Mouse (Mus musculus) kidney, adult 2 months (tissue): Measurements from ENCODE around the gene Tmed2. TPM values are rescaled to one million over a fixed set of nuclear protein-coding genes. Genes with fewer than 3 reads are reported as not detected.

Experiments used
- DNase-seq: peaks from one replicate; pipeline ENCODE4 v3.0.0; 2021
- H3K27ac ChIP-seq: fragments of 200-500 bp; 2 replicates; pipeline ENCODE4 v1.5.1; 2012; ENCODE audit warnings: low read depth, low read length, control low read depth, inconsistent platforms; ENCODE audit not compliant: insufficient read depth
- H3K27me3 ChIP-seq: fragments of 200-500 bp; replicated peaks from 2 replicates; pipeline ENCODE4 v1.6.1; 2012; ENCODE audit warnings: mild to moderate bottlenecking, moderate library complexity, low read length, inconsistent platforms; ENCODE audit not compliant: control insufficient read depth, insufficient read depth
- H3K36me3 ChIP-seq: fragments of 200-500 bp; 2 replicates; pipeline ENCODE4 v1.6.1; 2012; ENCODE audit warnings: mild to moderate bottlenecking, moderate library complexity, low read length, inconsistent platforms; ENCODE audit not compliant: control insufficient read depth, insufficient read depth
- H3K4me1 ChIP-seq: fragments of 200-500 bp; 2 replicates; pipeline ENCODE4 v1.6.1; 2011; ENCODE audit warnings: low read length; ENCODE audit not compliant: control insufficient read depth, insufficient read depth
- H3K4me3 ChIP-seq: fragments of 200-500 bp; 2 replicates; pipeline ENCODE4 v1.5.1; 2011; ENCODE audit warnings: mild to moderate bottlenecking, low read depth, low read length, control low read depth; ENCODE audit not compliant: insufficient read depth
- CTCF ChIP-seq: fragments of 200-500 bp; conservative IDR thresholded peaks from 2 replicates; pipeline ENCODE4 v1.5.1; 2011; ENCODE audit warnings: low read depth, mild to moderate bottlenecking, control low read depth, low read length, moderate library complexity, mixed read lengths; ENCODE audit not compliant: insufficient read depth, insufficient read length
- POLR2A ChIP-seq: fragments of 200-500 bp; IDR thresholded peaks from one replicate; pipeline ENCODE4 v1.6.1; 2011; ENCODE audit warnings: low read depth, low read length, control low read depth
- WGBS: fragments of 180-500 bp; shearing (Covaris S2); methylation state at CpG from one replicate; pipeline ENCODE4 v1.1.7; 2018; 5-methylcytosine and 5-hydroxymethylcytosine counted together
- polyA plus RNA-seq: library from polyadenylated mRNA; depleted of rRNA; stranded (reverse); fragments of >200 nt; gene quantifications from 2 replicates; pipeline ENCODE4 v1.2.3, GENCODE M21; 2012

The Tmed2 gene
- polyA plus RNA-seq, 1 experiment: 97.9 TPM

DNA sequence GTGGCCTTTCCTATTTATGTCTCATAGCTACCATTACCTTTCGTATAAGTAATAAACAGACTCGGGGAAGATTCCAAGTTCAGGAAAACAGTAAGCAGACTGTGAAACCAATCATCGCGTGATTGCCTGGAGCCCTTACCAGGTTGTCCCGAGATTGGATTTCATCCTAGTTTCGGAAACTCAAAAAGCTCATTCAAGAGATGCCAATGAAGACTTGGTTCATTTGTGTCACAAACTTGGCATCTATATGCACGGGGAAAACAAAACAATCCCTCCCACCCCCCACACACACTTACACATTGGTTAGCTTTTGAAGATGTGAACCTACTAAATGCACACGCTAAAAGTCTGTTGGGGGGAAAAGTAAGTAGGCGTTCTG lies 11.6 kb downstream of the Tmed2 start:
- no peak for DNase-seq
- Histone ChIP-seq H3K4me1 (peaks cover 3% of the 10 kb centered on the region; the same call in 1 of the 2 replicates), H3K36me3 (peaks cover 3% of the 10 kb centered on the region), H3K4me3 (peak overlapping the region; percentile 68), H3K27me3 (no peaks in the 10 kb centered on the region), H3K27ac (peak overlapping the region; percentile 65)
- TF ChIP-seq POLR2A (no peak), CTCF (no peak)
- 3% methylated on average over 9 of the region's 9 CpGs for WGBS

DNA sequence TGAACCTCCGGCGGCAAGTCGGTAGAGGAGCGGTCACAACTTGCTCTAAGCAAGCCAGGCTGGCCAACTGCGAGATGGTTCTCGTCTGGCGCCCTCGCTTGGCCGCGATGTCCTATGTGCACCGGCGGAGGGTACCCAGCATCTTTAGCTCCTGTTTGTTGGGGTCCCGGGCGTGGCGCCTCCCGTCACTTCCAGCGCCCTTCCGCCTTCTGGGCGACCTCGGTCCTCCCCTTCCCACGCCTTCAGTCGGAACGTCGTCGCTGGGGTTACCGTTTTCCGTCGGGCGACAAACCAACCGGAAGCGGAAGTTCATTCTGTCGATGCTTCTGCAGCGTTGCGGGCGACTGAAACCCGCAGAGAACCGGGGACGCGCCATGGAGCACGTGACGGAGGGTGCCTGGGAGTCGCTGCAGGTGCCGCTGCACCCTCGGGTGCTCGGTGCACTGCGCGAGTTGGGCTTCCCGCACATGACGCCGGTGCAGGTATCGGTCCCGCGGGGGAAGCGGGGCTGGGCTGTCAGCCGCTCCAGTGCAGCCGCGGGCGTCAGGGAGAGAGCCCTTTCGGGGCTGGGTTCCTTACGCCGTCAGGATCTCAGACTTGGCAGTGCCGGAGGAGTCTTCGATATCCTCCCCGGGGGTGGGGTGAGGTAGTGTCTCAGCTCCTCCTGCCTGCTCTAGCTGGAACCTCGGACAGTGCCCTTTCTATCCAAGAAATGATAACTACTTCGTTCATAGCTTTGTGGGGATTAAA lies 12.2 kb downstream of the Tmed2 start, which contains the start of gene Ddx55:
Ddx55 (plus strand) TSS at position 307 of the 750 bp plus-strand sequence.
- DNase-seq: peak; percentile 94
- TF ChIP-seq CTCF (peak; percentile 30; the same call in 1 of the 2 replicates), POLR2A (peak; percentile 65)
- no peaks in the 10 kb centered on the region for H3K27me3 ChIP-seq
- peak within 1 kb of the TSS; percentile 66 for H3K27ac ChIP-seq
- WGBS: under 1% methylated on average over 66 of the region's 66 CpGs
- H3K4me1 ChIP-seq: peaks cover 3% of the 10 kb centered on the region; the same call in 1 of the 2 replicates
- peaks cover 3% of the 10 kb centered on the region for H3K36me3 ChIP-seq
- peak within 1 kb of the TSS; percentile 68 for H3K4me3 ChIP-seq

DNA sequence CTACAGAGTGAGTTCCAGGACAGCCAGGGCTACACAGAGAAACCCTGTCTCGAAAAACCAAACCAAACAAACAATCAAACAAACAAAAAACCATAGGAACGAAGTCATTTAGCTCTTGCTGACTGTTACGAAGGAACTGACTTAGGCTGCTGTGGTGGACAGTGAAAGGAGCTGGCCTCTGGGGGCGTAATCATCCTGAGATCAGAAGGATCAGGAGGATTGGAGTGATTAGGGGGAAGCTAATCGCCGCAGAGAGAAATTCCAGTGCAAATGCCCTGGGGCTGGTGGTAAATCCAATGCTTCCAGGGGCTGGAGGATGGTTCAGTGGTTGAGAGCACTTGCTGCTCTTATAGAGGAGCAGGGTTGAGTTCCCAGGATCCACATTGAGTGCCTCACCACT lies 13.1 kb downstream of the Tmed2 start:
- H3K4me3 ChIP-seq: no peak overlapping the region
- no peak for DNase-seq

GRCm38 (mm10) chr5:124555145-124555544 lies 14.7 kb downstream of the Tmed2 start:
- Histone ChIP-seq H3K4me3 (no peak overlapping the region), H3K36me3 (peaks cover 1% of the 10 kb centered on the region; the same call in 1 of the 2 replicates), H3K4me1 (peaks cover 3% of the 10 kb centered on the region; the same call in 1 of the 2 replicates), H3K27me3 (no peaks in the 10 kb centered on the region), H3K27ac (no peak overlapping the region)
- TF ChIP-seq POLR2A (no peak), CTCF (no peak)
- peak; percentile 18 for DNase-seq
- WGBS: 67% methylated on average over 1 of the region's 1 CpGs

More for the DNA sequence above, 13.1 kb downstream of the Tmed2 start:
- no peaks in the 10 kb centered on the region for H3K27me3 ChIP-seq
- H3K27ac ChIP-seq: no peak overlapping the region
- WGBS: 69% methylated on average over 6 of the region's 6 CpGs
- H3K4me1 ChIP-seq: peaks cover 3% of the 10 kb centered on the region; the same call in 1 of the 2 replicates
- no peak for TF ChIP-seq POLR2A
- no peak for TF ChIP-seq CTCF
- H3K36me3 ChIP-seq: peaks cover 1% of the 10 kb centered on the region; the same call in 1 of the 2 replicates

- TF ChIP-seq CTCF (no peak), POLR2A (no peak)
- H3K4me3 ChIP-seq: no peak overlapping the region
- no peaks in the 10 kb centered on the region for H3K4me1 ChIP-seq
- H3K36me3 ChIP-seq: peaks cover 8% of the 10 kb centered on the region; the same call in 1 of the 2 replicates
- WGBS: 83% methylated on average over 12 of the region's 12 CpGs
- H3K27ac ChIP-seq: no peak overlapping the region
- no peaks in the 10 kb centered on the region for H3K27me3 ChIP-seq
- no peak for DNase-seq
Measured at GRCm38 (mm10) chr5:124571068-124571467, 30.6 kb downstream of the Tmed2 start.

DNA sequence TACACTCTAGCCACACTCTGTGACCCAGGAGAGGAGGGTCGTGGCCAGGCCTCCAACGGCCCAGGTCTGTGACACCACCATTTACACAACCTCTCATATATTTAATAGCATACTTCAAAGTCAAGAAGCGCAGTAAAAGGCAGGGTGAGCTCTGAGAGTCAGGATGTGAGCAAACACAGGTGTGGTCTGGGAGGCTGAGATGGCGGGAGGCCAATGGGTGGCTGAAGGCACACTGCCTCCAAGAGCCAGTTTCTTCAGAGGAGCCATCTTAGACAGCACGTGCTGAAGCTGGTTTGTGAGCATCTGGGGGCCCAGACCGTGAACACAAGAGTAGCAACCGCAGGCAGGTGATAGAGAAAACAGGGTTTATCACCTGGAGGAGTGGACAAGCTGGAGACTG lies 35.0 kb downstream of the Tmed2 start:
- 86% methylated on average over 7 of the region's 7 CpGs for WGBS
- H3K27ac ChIP-seq: no peak overlapping the region
- H3K4me3 ChIP-seq: no peak overlapping the region
- no peaks in the 10 kb centered on the region for H3K27me3 ChIP-seq
- DNase-seq: no peak
- no peak for TF ChIP-seq CTCF
- no peak for TF ChIP-seq POLR2A
- peaks cover 2% of the 10 kb centered on the region; the same call in 1 of the 2 replicates for H3K4me1 ChIP-seq
- H3K36me3 ChIP-seq: 0 out of 2 replicates have a peak, but pooled peaks cover 1% of the 10 kb centered on the region

- H3K36me3 ChIP-seq: no peaks in the 10 kb centered on the region
- no peaks in the 10 kb centered on the region for H3K27me3 ChIP-seq
- DNase-seq: peak; percentile 95
- TF ChIP-seq CTCF: no peak
- peak; percentile 60 for TF ChIP-seq POLR2A
- H3K27ac ChIP-seq: no peak within 1 kb of the TSS
- peaks cover 2% of the 10 kb centered on the region; the same call in 1 of the 2 replicates for H3K4me1 ChIP-seq
- peak within 1 kb of the TSS; percentile 74 for H3K4me3 ChIP-seq
- 1% methylated on average over 51 of the region's 51 CpGs for WGBS
Measured at GRCm38 (mm10) chr5:124578633-124579317, 38.3 kb downstream of the Tmed2 start, which contains the start of the genes Eif2b1 and Gtf2h3. Gene Eif2b1 (minus strand): TSS chr5:124579131. Gene Gtf2h3 (plus strand): TSS chr5:124579140.
